Mouse (Mus musculus): ENCODE results near the gene Fryl. TPM values are rescaled to one million over a fixed set of nuclear protein-coding genes. Genes with fewer than 3 reads are reported as not detected.

Gene Fryl
- total and polyA plus RNA-seq, 2 experiments from 2014 or later = 17.7 to 53.6 TPM

DNA sequence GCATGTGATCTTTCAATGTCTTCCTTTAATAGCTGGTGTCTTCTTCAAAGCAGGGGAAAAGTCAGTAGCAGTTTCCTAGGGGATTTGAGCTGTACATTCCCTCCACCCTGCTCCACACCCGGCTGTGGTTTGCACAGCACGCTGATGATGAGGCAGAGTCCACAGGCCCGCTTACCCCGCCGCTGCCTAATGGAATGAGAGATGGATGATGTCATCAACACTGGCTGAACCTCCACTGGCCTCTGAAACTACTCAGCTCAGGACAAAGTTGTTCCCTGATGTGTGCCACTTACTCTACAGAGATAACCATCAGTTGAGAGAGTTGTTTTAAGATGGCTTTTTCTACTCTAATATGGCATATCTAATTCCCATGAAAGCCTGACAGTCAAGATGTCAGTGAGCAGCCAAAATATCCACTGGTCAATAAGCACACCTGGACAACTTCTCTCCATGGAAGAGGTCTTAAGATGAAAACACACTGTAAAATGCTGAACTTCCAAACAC is 87.6 kb downstream of the Fryl start:
- H3K4me1 ChIP-seq (ENCODE audit: insufficient read depth) = peaks cover 19% of the 10 kb centered on the region
- H3K36me3 ChIP-seq (ENCODE audit: insufficient read depth) = no peaks in the 10 kb centered on the region
- H3K27me3 ChIP-seq (ENCODE audit: insufficient read depth, low read length) = no peaks in the 10 kb centered on the region
- no peak for TF ChIP-seq CTCF (IDR thresholded peaks at IDR 0.05; ENCODE audit: low read depth)
- no peak overlapping the region for H3K9ac ChIP-seq
- no peak for DNase-seq
- no peak overlapping the region for H3K27ac ChIP-seq (ENCODE audit: low read depth, low read length)
- ATAC-seq = peak; percentile 42; the same call in 1 of the 2 replicates
- WGBS = 38% methylated on average over 5 of the region's 5 CpGs
- no peaks in the 10 kb centered on the region for H3K9me3 ChIP-seq (ENCODE audit: low read length)
- H3K4me2 ChIP-seq (ENCODE audit: low read depth) = peak overlapping the region; percentile 37; the same call in 1 of the 2 replicates
- H3K4me3 ChIP-seq (ENCODE audit: low read depth, low read length) = no peak overlapping the region

DNA sequence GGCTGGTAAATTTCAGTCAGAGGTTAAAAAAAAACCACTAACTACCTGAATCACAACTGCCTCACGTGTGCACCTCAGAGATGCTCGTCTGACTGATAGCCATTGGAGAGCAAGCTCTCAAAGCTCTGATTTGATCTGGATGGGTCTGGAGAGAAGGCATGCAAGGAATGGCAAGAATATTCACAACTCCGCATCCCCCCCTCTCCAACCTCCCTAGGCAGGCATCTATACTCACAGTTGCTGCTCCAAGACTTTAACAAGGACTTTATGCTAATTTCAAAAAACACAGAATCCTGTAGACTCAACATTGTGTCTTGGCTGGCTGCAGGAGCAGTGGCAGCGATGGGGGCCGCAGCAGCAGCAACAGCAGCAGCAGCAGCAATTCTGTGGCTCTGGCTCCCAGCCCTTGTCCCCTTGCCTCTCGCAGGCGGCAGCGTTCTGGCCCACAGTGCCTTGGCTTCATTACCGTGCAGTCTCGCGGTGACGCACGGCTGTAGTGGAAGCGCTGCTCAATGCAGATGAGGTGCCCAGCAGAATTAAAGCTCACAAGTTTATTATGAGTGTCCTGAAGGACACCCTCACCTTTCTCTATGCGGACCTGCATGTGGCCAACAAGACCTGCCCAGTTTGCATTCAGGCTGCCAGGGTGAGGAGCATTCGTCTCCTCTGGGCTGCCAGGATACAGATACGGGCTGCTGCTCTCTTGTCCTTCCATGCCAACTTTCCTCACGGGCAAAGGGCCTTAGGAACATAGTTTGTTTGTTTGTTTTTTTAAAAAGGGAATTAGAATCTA is 88.2 kb downstream of the Fryl start:
- Histone ChIP-seq H3K27me3 (ENCODE audit: insufficient read depth, low read length) (no peaks in the 10 kb centered on the region), H3K9ac (0 out of 2 replicates have a peak overlapping the region, but pooled peaks have one; percentile 18), H3K27ac (ENCODE audit: low read depth, low read length) (0 out of 2 replicates have a peak overlapping the region, but pooled peaks have one; percentile 29), H3K36me3 (ENCODE audit: insufficient read depth) (no peaks in the 10 kb centered on the region), H3K4me3 (ENCODE audit: low read depth, low read length) (no peak overlapping the region), H3K9me3 (ENCODE audit: low read length) (no peaks in the 10 kb centered on the region), H3K4me2 (ENCODE audit: low read depth) (peak overlapping the region; percentile 37), H3K4me1 (ENCODE audit: insufficient read depth) (peaks cover 19% of the 10 kb centered on the region)
- no peak for TF ChIP-seq CTCF (IDR thresholded peaks at IDR 0.05; ENCODE audit: low read depth)
- 32% methylated on average over 18 of the region's 18 CpGs for WGBS
- DNase-seq (peak; percentile 63), ATAC-seq (peak; percentile 80)

DNA sequence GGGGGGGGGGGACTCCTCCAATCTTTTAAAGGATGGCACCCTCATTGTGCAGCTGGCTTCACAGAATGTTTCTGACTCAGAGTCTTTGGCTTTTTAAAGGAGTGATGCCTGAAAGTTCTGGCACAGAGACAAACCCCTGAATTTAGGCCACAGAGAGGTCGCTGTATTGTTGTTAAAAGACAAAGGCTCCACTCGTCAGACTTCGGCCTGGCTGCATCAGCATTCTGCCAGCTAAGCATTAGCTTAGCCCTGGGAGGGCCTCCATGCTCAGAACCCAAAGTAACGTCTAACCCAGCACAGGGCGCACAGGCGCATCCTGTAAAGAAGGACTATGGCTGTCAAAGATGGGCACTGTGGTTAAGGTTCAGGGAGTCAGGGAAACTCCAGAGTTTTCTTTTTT is 92.4 kb downstream of the Fryl start:
- ATAC-seq = no peak

DNA sequence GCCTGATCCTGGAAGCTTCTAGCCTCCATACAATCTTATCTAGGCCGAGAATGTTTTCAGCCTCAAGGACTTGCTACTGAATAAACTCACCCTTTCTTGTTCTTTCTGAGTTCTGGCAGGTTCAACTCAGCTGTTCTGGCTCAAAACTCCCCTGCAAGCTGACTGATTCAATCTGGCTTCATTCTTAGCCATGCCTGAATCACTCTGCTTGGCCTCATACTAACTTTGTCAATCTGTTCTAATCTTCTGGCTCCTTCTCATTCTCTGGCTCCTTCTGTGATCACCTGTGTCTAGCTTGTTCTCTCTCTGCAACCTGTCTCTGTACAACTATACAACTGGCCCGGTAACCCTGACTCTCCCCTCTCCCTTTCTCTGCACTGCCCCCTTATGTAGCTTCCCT is 93.9 kb downstream of the Fryl start:
- Histone ChIP-seq H3K27ac (ENCODE audit: low read depth, low read length) (no peak overlapping the region; the same call in 1 of the 2 replicates), H3K36me3 (ENCODE audit: insufficient read depth) (no peaks in the 10 kb centered on the region), H3K4me1 (ENCODE audit: insufficient read depth) (peaks cover 3% of the 10 kb centered on the region; the same call in 1 of the 2 replicates), H3K9ac (no peak overlapping the region), H3K4me2 (ENCODE audit: low read depth) (no peak overlapping the region), H3K27me3 (ENCODE audit: insufficient read depth, low read length) (no peaks in the 10 kb centered on the region), H3K9me3 (ENCODE audit: low read length) (no peaks in the 10 kb centered on the region), H3K4me3 (ENCODE audit: low read depth, low read length) (no peak overlapping the region)
- DNase-seq (peak; percentile 52), ATAC-seq (peak; percentile 36; the same call in 1 of the 2 replicates)
- 48% methylated on average over 2 of the region's 2 CpGs for WGBS
- TF ChIP-seq CTCF (IDR thresholded peaks at IDR 0.05; ENCODE audit: low read depth) = no peak

More for the DNA sequence above, 92.4 kb downstream of the Fryl start:
- DNase-seq = no peak
- no peak overlapping the region for H3K9ac ChIP-seq
- peaks cover 14% of the 10 kb centered on the region for H3K4me1 ChIP-seq (ENCODE audit: insufficient read depth)
- H3K9me3 ChIP-seq (ENCODE audit: low read length) = no peaks in the 10 kb centered on the region
- H3K27ac ChIP-seq (ENCODE audit: low read depth, low read length) = 0 out of 2 replicates have a peak overlapping the region, but pooled peaks have one; percentile 40
- TF ChIP-seq CTCF (IDR thresholded peaks at IDR 0.05; ENCODE audit: low read depth) = no peak
- H3K4me3 ChIP-seq (ENCODE audit: low read depth, low read length) = no peak overlapping the region
- no peak overlapping the region for H3K4me2 ChIP-seq (ENCODE audit: low read depth)
- H3K36me3 ChIP-seq (ENCODE audit: insufficient read depth) = no peaks in the 10 kb centered on the region
- WGBS = 19% methylated on average over 6 of the region's 6 CpGs
- no peaks in the 10 kb centered on the region for H3K27me3 ChIP-seq (ENCODE audit: insufficient read depth, low read length)

DNA sequence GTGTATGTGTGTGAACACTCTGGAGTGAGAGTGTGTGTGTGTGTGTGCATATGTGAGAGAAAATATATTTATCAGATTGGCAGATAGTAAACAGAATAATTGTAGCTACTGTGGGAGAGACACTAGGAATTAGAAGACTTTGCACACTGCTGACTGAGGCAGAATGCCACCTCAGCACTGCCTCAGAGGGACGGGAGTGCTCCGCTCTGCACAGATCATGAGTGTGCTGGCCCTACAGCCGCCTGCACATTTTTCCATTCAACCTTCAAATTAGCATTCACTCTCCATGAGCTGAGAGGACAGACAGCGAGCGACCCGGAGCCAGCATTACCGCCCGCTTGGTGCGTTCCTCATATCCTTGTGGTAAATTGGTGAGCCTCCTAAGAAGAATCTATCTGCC is 96.0 kb downstream of the Fryl start:
- Histone ChIP-seq H3K4me2 (ENCODE audit: low read depth) (no peak overlapping the region), H3K4me3 (ENCODE audit: low read depth, low read length) (no peak overlapping the region), H3K27ac (ENCODE audit: low read depth, low read length) (no peak overlapping the region), H3K4me1 (ENCODE audit: insufficient read depth) (peaks cover 3% of the 10 kb centered on the region; the same call in 1 of the 2 replicates), H3K27me3 (ENCODE audit: insufficient read depth, low read length) (no peaks in the 10 kb centered on the region), H3K36me3 (ENCODE audit: insufficient read depth) (no peaks in the 10 kb centered on the region), H3K9me3 (ENCODE audit: low read length) (no peaks in the 10 kb centered on the region), H3K9ac (no peak overlapping the region)
- WGBS = 51% methylated on average over 9 of the region's 9 CpGs
- TF ChIP-seq CTCF (IDR thresholded peaks at IDR 0.05; ENCODE audit: low read depth) = no peak
- DNase-seq (no peak), ATAC-seq (peak; percentile 57)

DNA sequence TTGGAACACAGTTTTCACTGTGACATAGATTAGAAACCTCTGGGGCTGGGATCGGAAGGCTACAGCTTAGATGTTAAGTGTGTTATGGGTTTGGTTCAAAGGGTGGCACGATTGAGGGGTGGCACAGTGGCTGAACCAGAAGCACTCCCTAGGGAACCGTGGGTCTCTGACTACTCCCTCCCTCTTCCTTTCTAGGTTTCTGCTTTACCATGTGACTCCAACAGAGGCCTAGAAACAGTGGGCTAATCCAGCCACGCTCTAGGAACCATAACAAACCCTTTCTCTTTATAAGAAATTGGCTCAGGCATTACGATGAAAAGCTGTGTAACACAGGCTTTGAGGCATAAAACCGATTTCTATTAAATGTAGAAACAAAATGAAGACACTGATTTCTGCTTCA is 98.9 kb downstream of the Fryl start:
- TF ChIP-seq CTCF (IDR thresholded peaks at IDR 0.05; ENCODE audit: low read depth) = no peak
- WGBS = 73% methylated on average over 6 of the region's 6 CpGs
- no peaks in the 10 kb centered on the region for H3K9me3 ChIP-seq (ENCODE audit: low read length)

DNA sequence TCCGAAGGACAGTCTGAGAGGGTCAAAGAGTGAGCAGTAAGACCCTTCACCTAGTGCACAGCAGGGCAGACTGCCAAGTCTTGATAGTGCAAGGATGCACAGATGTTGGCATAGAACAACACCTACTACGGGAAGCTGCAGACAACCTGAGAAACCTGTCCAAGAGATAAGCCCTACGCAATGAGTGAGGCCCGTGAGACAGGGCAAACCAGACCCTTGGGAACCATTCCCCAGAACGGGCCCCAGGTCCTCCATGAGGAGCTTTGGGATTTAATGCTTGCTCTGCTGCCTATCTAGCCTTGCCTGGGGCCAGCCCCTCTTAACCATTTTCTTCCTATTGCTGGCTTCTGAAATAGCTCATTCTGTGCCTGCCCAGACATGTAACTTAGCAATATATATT is 99.4 kb downstream of the Fryl start:
- no peak for TF ChIP-seq CTCF (IDR thresholded peaks at IDR 0.05; ENCODE audit: low read depth)
- no peak for ATAC-seq
- H3K36me3 ChIP-seq (ENCODE audit: insufficient read depth) = no peaks in the 10 kb centered on the region
- DNase-seq = no peak
- no peaks in the 10 kb centered on the region for H3K27me3 ChIP-seq (ENCODE audit: insufficient read depth, low read length)
- H3K4me2 ChIP-seq (ENCODE audit: low read depth) = no peak overlapping the region
- H3K9me3 ChIP-seq (ENCODE audit: low read length) = no peaks in the 10 kb centered on the region
- no peaks in the 10 kb centered on the region for H3K4me1 ChIP-seq (ENCODE audit: insufficient read depth)
- 89% methylated on average over 5 of the region's 5 CpGs for WGBS
- no peak overlapping the region for H3K9ac ChIP-seq
- H3K27ac ChIP-seq (ENCODE audit: low read depth, low read length) = no peak overlapping the region
- no peak overlapping the region for H3K4me3 ChIP-seq (ENCODE audit: low read depth, low read length)

More for the DNA sequence above, 98.9 kb downstream of the Fryl start:
- no peak overlapping the region for H3K9ac ChIP-seq
- DNase-seq (no peak), ATAC-seq (no peak)
- no peaks in the 10 kb centered on the region for H3K36me3 ChIP-seq (ENCODE audit: insufficient read depth)
- H3K27me3 ChIP-seq (ENCODE audit: insufficient read depth, low read length) = no peaks in the 10 kb centered on the region
- H3K4me2 ChIP-seq (ENCODE audit: low read depth) = no peak overlapping the region
- H3K4me3 ChIP-seq (ENCODE audit: low read depth, low read length) = no peak overlapping the region
- no peaks in the 10 kb centered on the region for H3K4me1 ChIP-seq (ENCODE audit: insufficient read depth)
- no peak overlapping the region for H3K27ac ChIP-seq (ENCODE audit: low read depth, low read length)
